Mouse (Mus musculus): ENCODE measurements around the gene Akap13. TPM values are rescaled to one million over a fixed set of nuclear protein-coding genes. Genes with fewer than 3 reads are reported as not detected.

Akap13 gene
- total and polyA plus RNA-seq, 2 experiments from 2014 or later = 34.2 to 113 TPM

GRCm38 (mm10) chr7:75648961-75649360 lies 193.6 kb downstream of the Akap13 start:
- no peak overlapping the region for H3K4me2 ChIP-seq (ENCODE audit: low read depth, low read length)
- no peaks in the 10 kb centered on the region for H3K9me3 ChIP-seq (replicated peaks; ENCODE audit: control insufficient read depth, low read length)
- H3K4me3 ChIP-seq (ENCODE audit: low read depth, low read length) = no peak overlapping the region
- 67% methylated on average over 4 of the region's 4 CpGs for WGBS
- no peaks in the 10 kb centered on the region for H3K27me3 ChIP-seq (ENCODE audit: control insufficient read depth, insufficient read depth, low read length)
- peaks cover 11% of the 10 kb centered on the region for H3K4me1 ChIP-seq (ENCODE audit: control insufficient read depth, insufficient read depth)
- DNase-seq (ENCODE audit: low spot score) = no peak
- no peak for ATAC-seq (ENCODE audit: insufficient read depth, low read depth)
- H3K36me3 ChIP-seq (replicated peaks; ENCODE audit: control insufficient read depth, insufficient read depth, low read length) = no peaks in the 10 kb centered on the region
- H3K27ac ChIP-seq (ENCODE audit: low read depth) = no peak overlapping the region
- no peak overlapping the region for H3K9ac ChIP-seq (replicated peaks; ENCODE audit: low read depth, low read length)
- TF ChIP-seq EP300 (IDR thresholded peaks at IDR 0.05; ENCODE audit: low read depth) (no peak), CTCF (IDR thresholded peaks at IDR 0.05; ENCODE audit: low read depth) (no peak)

GRCm38 (mm10) chr7:75649966-75650365 lies 194.6 kb downstream of the Akap13 start:
- Histone ChIP-seq H3K27ac (ENCODE audit: low read depth) (no peak overlapping the region), H3K27me3 (ENCODE audit: control insufficient read depth, insufficient read depth, low read length) (no peaks in the 10 kb centered on the region), H3K9me3 (replicated peaks; ENCODE audit: control insufficient read depth, low read length) (no peaks in the 10 kb centered on the region), H3K36me3 (replicated peaks; ENCODE audit: control insufficient read depth, insufficient read depth, low read length) (no peaks in the 10 kb centered on the region), H3K4me3 (ENCODE audit: low read depth, low read length) (no peak overlapping the region), H3K9ac (replicated peaks; ENCODE audit: low read depth, low read length) (no peak overlapping the region), H3K4me2 (ENCODE audit: low read depth, low read length) (no peak overlapping the region), H3K4me1 (ENCODE audit: control insufficient read depth, insufficient read depth) (peaks cover 16% of the 10 kb centered on the region)
- TF ChIP-seq EP300 (IDR thresholded peaks at IDR 0.05; ENCODE audit: low read depth) = no peak
- no peak for TF ChIP-seq CTCF (IDR thresholded peaks at IDR 0.05; ENCODE audit: low read depth)
- 67% methylated on average over 1 of the region's 1 CpGs for WGBS
- DNase-seq (ENCODE audit: low spot score) (no peak), ATAC-seq (ENCODE audit: insufficient read depth, low read depth) (no peak)

- Histone ChIP-seq H3K9me3 (replicated peaks; ENCODE audit: control insufficient read depth, low read length) (no peaks in the 10 kb centered on the region), H3K27ac (ENCODE audit: low read depth) (peak overlapping the region; percentile 30; the same call in 1 of the 2 replicates), H3K4me1 (ENCODE audit: control insufficient read depth, insufficient read depth) (peaks cover 24% of the 10 kb centered on the region), H3K4me3 (ENCODE audit: low read depth, low read length) (no peak overlapping the region), H3K27me3 (ENCODE audit: control insufficient read depth, insufficient read depth, low read length) (no peaks in the 10 kb centered on the region), H3K36me3 (replicated peaks; ENCODE audit: control insufficient read depth, insufficient read depth, low read length) (peaks cover 5% of the 10 kb centered on the region; the same call in 1 of the 2 replicates), H3K9ac (replicated peaks; ENCODE audit: low read depth, low read length) (no peak overlapping the region), H3K4me2 (ENCODE audit: low read depth, low read length) (no peak overlapping the region)
- TF ChIP-seq CTCF (IDR thresholded peaks at IDR 0.05; ENCODE audit: low read depth) = no peak
- TF ChIP-seq EP300 (IDR thresholded peaks at IDR 0.05; ENCODE audit: low read depth) = no peak
- no peak for ATAC-seq (ENCODE audit: insufficient read depth, low read depth)
- no peak for DNase-seq (ENCODE audit: low spot score)
- 49% methylated on average over 3 of the region's 3 CpGs for WGBS
These were observed 198.5 kb downstream of the Akap13 start for GRCm38 (mm10) chr7:75653684-75654317.

GRCm38 (mm10) chr7:75655180-75656074 lies 200.1 kb downstream of the Akap13 start:
- 60% methylated on average over 11 of the region's 11 CpGs for WGBS
- Histone ChIP-seq H3K4me3 (ENCODE audit: low read depth, low read length) (peak overlapping the region; percentile 36), H3K27me3 (ENCODE audit: control insufficient read depth, insufficient read depth, low read length) (no peaks in the 10 kb centered on the region), H3K4me1 (ENCODE audit: control insufficient read depth, insufficient read depth) (peaks cover 24% of the 10 kb centered on the region), H3K36me3 (replicated peaks; ENCODE audit: control insufficient read depth, insufficient read depth, low read length) (peaks cover 5% of the 10 kb centered on the region; the same call in 1 of the 2 replicates), H3K9ac (replicated peaks; ENCODE audit: low read depth, low read length) (peak overlapping the region; percentile 42; the same call in 1 of the 2 replicates), H3K4me2 (ENCODE audit: low read depth, low read length) (peak overlapping the region; percentile 62), H3K27ac (ENCODE audit: low read depth) (peak overlapping the region; percentile 73), H3K9me3 (replicated peaks; ENCODE audit: control insufficient read depth, low read length) (no peaks in the 10 kb centered on the region)
- no peak for TF ChIP-seq EP300 (IDR thresholded peaks at IDR 0.05; ENCODE audit: low read depth)
- TF ChIP-seq CTCF (IDR thresholded peaks at IDR 0.05; ENCODE audit: low read depth) = no peak
- no peak for ATAC-seq (ENCODE audit: insufficient read depth, low read depth)
- DNase-seq (ENCODE audit: low spot score) = no peak

- no peak for TF ChIP-seq EP300 (IDR thresholded peaks at IDR 0.05; ENCODE audit: low read depth)
- TF ChIP-seq CTCF (IDR thresholded peaks at IDR 0.05; ENCODE audit: low read depth) = no peak
- DNase-seq (ENCODE audit: low spot score) (no peak), ATAC-seq (ENCODE audit: insufficient read depth, low read depth) (no peak)
- Histone ChIP-seq H3K4me2 (ENCODE audit: low read depth, low read length) (peak overlapping the region; percentile 62; the same call in 1 of the 2 replicates), H3K27me3 (ENCODE audit: control insufficient read depth, insufficient read depth, low read length) (no peaks in the 10 kb centered on the region), H3K4me3 (ENCODE audit: low read depth, low read length) (no peak overlapping the region), H3K27ac (ENCODE audit: low read depth) (peak overlapping the region; percentile 43), H3K9ac (replicated peaks; ENCODE audit: low read depth, low read length) (no peak overlapping the region; the same call in 1 of the 2 replicates), H3K36me3 (replicated peaks; ENCODE audit: control insufficient read depth, insufficient read depth, low read length) (peaks cover 5% of the 10 kb centered on the region; the same call in 1 of the 2 replicates), H3K4me1 (ENCODE audit: control insufficient read depth, insufficient read depth) (peaks cover 24% of the 10 kb centered on the region), H3K9me3 (replicated peaks; ENCODE audit: control insufficient read depth, low read length) (no peaks in the 10 kb centered on the region)
- 68% methylated on average over 9 of the region's 9 CpGs for WGBS
These were observed 201.0 kb downstream of the Akap13 start for GRCm38 (mm10) chr7:75656297-75656852.

All from heart, postnatal 0 days (tissue).